22 mouse cellular contexts compared by ENCODE assay signal in genomic region chr8:36342650-36343049, GRCm38 (mm10).
"Had no signal": no experiment of that assay in that cellular context is flagged by ENCODE, and none has a peak within 500 bp of the region (broad histone marks: within the 10 kb centered on the region; RNA-seq: fewer than 3 reads in every experiment).

No protein-coding gene starts in this region.

- H3K9me3 ChIP-seq: forebrain, embryonic 15.5 days; heart, embryonic 13.5 days; heart, embryonic 15.5 days; hindbrain, embryonic 13.5 days; hindbrain, embryonic 15.5 days; limb, embryonic 13.5 days; limb, embryonic 15.5 days; liver, embryonic 12.5 days had no signal

- H3K27me3 ChIP-seq: forebrain, embryonic 15.5 days; heart, embryonic 13.5 days; heart, embryonic 15.5 days; hindbrain, embryonic 13.5 days; hindbrain, embryonic 15.5 days; limb, embryonic 13.5 days; limb, embryonic 15.5 days; liver, embryonic 12.5 days had no signal

- H3K4me3 ChIP-seq: forebrain, embryonic 15.5 days; heart, embryonic 13.5 days; heart, embryonic 15.5 days; hindbrain, embryonic 13.5 days; hindbrain, embryonic 15.5 days; limb, embryonic 13.5 days; limb, embryonic 15.5 days; liver, embryonic 12.5 days had no signal

- H3K9ac ChIP-seq: forebrain, embryonic 15.5 days; forebrain, postnatal 0 days; heart, embryonic 13.5 days; heart, embryonic 15.5 days; hindbrain, embryonic 13.5 days; hindbrain, embryonic 15.5 days; limb, embryonic 13.5 days; limb, embryonic 15.5 days; liver, embryonic 12.5 days; liver, embryonic 14.5 days had no signal

- H3K4me1 ChIP-seq: liver, embryonic 12.5 days had no signal

- H3K36me3 ChIP-seq: forebrain, embryonic 15.5 days; heart, embryonic 13.5 days; heart, embryonic 15.5 days; hindbrain, embryonic 13.5 days; hindbrain, embryonic 15.5 days; limb, embryonic 13.5 days; limb, embryonic 15.5 days; liver, embryonic 12.5 days had no signal

- H3K27ac ChIP-seq: forebrain, embryonic 15.5 days; heart, embryonic 13.5 days; heart, embryonic 15.5 days; hindbrain, embryonic 15.5 days; limb, embryonic 13.5 days; limb, embryonic 15.5 days; liver, embryonic 12.5 days; liver, embryonic 14.5 days had no signal

- ATAC-seq: forebrain, embryonic 15.5 days; intestine, embryonic 16.5 days; liver, embryonic 12.5 days had no signal

- H3K4me2 ChIP-seq: forebrain, embryonic 15.5 days; heart, embryonic 11.5 days; heart, embryonic 13.5 days; heart, embryonic 15.5 days; hindbrain, embryonic 13.5 days; hindbrain, embryonic 15.5 days; limb, embryonic 13.5 days; limb, embryonic 15.5 days; liver, embryonic 12.5 days had no signal

- DNase-seq: gastrocnemius, postnatal 14 days; gastrocnemius, postnatal 36 days; heart, adult 18-20 months; heart, postnatal 14 days; heart, postnatal 36 days; kidney, adult 2 months; kidney, postnatal 10 days; kidney, postnatal 25 days; layer of hippocampus, adult 9-11 months; layer of hippocampus, postnatal 36 days had no signal
